Mouse (Mus musculus): ENCODE measurements around the gene Abhd12b. TPM values are rescaled to one million over a fixed set of nuclear protein-coding genes. Genes with fewer than 3 reads are reported as not detected.

Gene Abhd12b
- polyA plus RNA-seq (2015; fragmentation: Nextera tagmentation; extraction: Ambion mirVana), result 1.6 and 2.1 TPM in 2 replicates

GRCm38 (mm10) chr12:70153842-70154241 lies at the start of gene Abhd12b:
Abhd12b (plus strand) TSS chr12:70154142.
- ATAC-seq (ENCODE audit: low FRiP score, low TSS enrichment) (no peak), DNase-seq (ENCODE audit: low spot score) (no peak)
- H3K4me3 ChIP-seq (ENCODE audit: low read depth, low read length), result no peak within 1 kb of the TSS
- no peaks in the 10 kb centered on the region for H3K27me3 ChIP-seq (ENCODE audit: control insufficient read depth, insufficient read depth, low read length)
- no peak within 1 kb of the TSS for H3K27ac ChIP-seq (replicated peaks)
- H3K9ac ChIP-seq (ENCODE audit: low read length), result no peak within 1 kb of the TSS
- no peaks in the 10 kb centered on the region for H3K36me3 ChIP-seq (ENCODE audit: control insufficient read depth, insufficient read depth, low read length)
- no peak within 1 kb of the TSS for H3K4me2 ChIP-seq (replicated peaks; ENCODE audit: low read depth)
- no peak for TF ChIP-seq CTCF (IDR thresholded peaks at IDR 0.05; ENCODE audit: low read depth)
- 62% methylated on average over 3 of the region's 3 CpGs for WGBS
- H3K4me1 ChIP-seq (replicated peaks; ENCODE audit: control insufficient read depth, insufficient read depth), result no peaks in the 10 kb centered on the region
- H3K9me3 ChIP-seq (ENCODE audit: control insufficient read depth, low read length), result no peaks in the 10 kb centered on the region

GRCm38 (mm10) chr12:70104199-70104598 lies 49.7 kb upstream of the Abhd12b start:
- H3K36me3 ChIP-seq (ENCODE audit: control insufficient read depth, insufficient read depth, low read length), result peaks cover 3% of the 10 kb centered on the region; the same call in 1 of the 2 replicates
- no peak for DNase-seq (ENCODE audit: low spot score)
- no peak overlapping the region for H3K27ac ChIP-seq (replicated peaks)

GRCm38 (mm10) chr12:70104776-70105420 lies 49.0 kb upstream of the Abhd12b start:
- Histone ChIP-seq H3K4me1 (replicated peaks; ENCODE audit: control insufficient read depth, insufficient read depth) (no peaks in the 10 kb centered on the region), H3K4me2 (replicated peaks; ENCODE audit: low read depth) (no peak overlapping the region), H3K9me3 (ENCODE audit: control insufficient read depth, low read length) (no peaks in the 10 kb centered on the region), H3K9ac (ENCODE audit: low read length) (no peak overlapping the region), H3K4me3 (ENCODE audit: low read depth, low read length) (no peak overlapping the region), H3K27me3 (ENCODE audit: control insufficient read depth, insufficient read depth, low read length) (no peaks in the 10 kb centered on the region), H3K36me3 (ENCODE audit: control insufficient read depth, insufficient read depth, low read length) (peaks cover 3% of the 10 kb centered on the region; the same call in 1 of the 2 replicates), H3K27ac (replicated peaks) (no peak overlapping the region)
- no peak for TF ChIP-seq EP300 (optimal IDR thresholded peaks at IDR 0.05)
- TF ChIP-seq CTCF (IDR thresholded peaks at IDR 0.05; ENCODE audit: low read depth), result no peak
- DNase-seq (ENCODE audit: low spot score) (no peak), ATAC-seq (ENCODE audit: low FRiP score, low TSS enrichment) (no peak)
- 57% methylated on average over 5 of the region's 5 CpGs for WGBS

More at GRCm38 (mm10) chr12:70104199-70104598, 49.7 kb upstream of the Abhd12b start:
- ATAC-seq (ENCODE audit: low FRiP score, low TSS enrichment), result no peak
- Histone ChIP-seq H3K27me3 (ENCODE audit: control insufficient read depth, insufficient read depth, low read length) (no peaks in the 10 kb centered on the region), H3K9ac (ENCODE audit: low read length) (no peak overlapping the region), H3K4me2 (replicated peaks; ENCODE audit: low read depth) (no peak overlapping the region), H3K4me1 (replicated peaks; ENCODE audit: control insufficient read depth, insufficient read depth) (no peaks in the 10 kb centered on the region), H3K9me3 (ENCODE audit: control insufficient read depth, low read length) (no peaks in the 10 kb centered on the region), H3K4me3 (ENCODE audit: low read depth, low read length) (no peak overlapping the region)
- no peak for TF ChIP-seq EP300 (optimal IDR thresholded peaks at IDR 0.05)
- no peak for TF ChIP-seq CTCF (IDR thresholded peaks at IDR 0.05; ENCODE audit: low read depth)
- WGBS, result 45% methylated on average over 4 of the region's 4 CpGs

GRCm38 (mm10) chr12:70105885-70106284 lies 48.1 kb upstream of the Abhd12b start:
- no peak for TF ChIP-seq CTCF (IDR thresholded peaks at IDR 0.05; ENCODE audit: low read depth)
- TF ChIP-seq EP300 (optimal IDR thresholded peaks at IDR 0.05), result no peak
- Histone ChIP-seq H3K36me3 (ENCODE audit: control insufficient read depth, insufficient read depth, low read length) (peaks cover 3% of the 10 kb centered on the region; the same call in 1 of the 2 replicates), H3K27me3 (ENCODE audit: control insufficient read depth, insufficient read depth, low read length) (no peaks in the 10 kb centered on the region), H3K4me1 (replicated peaks; ENCODE audit: control insufficient read depth, insufficient read depth) (peaks cover 3% of the 10 kb centered on the region; the same call in 1 of the 2 replicates), H3K4me3 (ENCODE audit: low read depth, low read length) (no peak overlapping the region), H3K27ac (replicated peaks) (peak overlapping the region; percentile 53; the same call in 1 of the 2 replicates), H3K9ac (ENCODE audit: low read length) (no peak overlapping the region), H3K4me2 (replicated peaks; ENCODE audit: low read depth) (no peak overlapping the region), H3K9me3 (ENCODE audit: control insufficient read depth, low read length) (no peaks in the 10 kb centered on the region)
- WGBS, result 56% methylated on average over 6 of the region's 6 CpGs
- no peak for DNase-seq (ENCODE audit: low spot score)
- ATAC-seq (ENCODE audit: low FRiP score, low TSS enrichment), result no peak

GRCm38 (mm10) chr12:70106508-70106907 lies 47.4 kb upstream of the Abhd12b start:
- Histone ChIP-seq H3K4me3 (ENCODE audit: low read depth, low read length) (no peak overlapping the region), H3K36me3 (ENCODE audit: control insufficient read depth, insufficient read depth, low read length) (no peaks in the 10 kb centered on the region), H3K4me2 (replicated peaks; ENCODE audit: low read depth) (no peak overlapping the region), H3K27me3 (ENCODE audit: control insufficient read depth, insufficient read depth, low read length) (no peaks in the 10 kb centered on the region), H3K27ac (replicated peaks) (peak overlapping the region; percentile 53; the same call in 1 of the 2 replicates), H3K4me1 (replicated peaks; ENCODE audit: control insufficient read depth, insufficient read depth) (peaks cover 3% of the 10 kb centered on the region; the same call in 1 of the 2 replicates), H3K9me3 (ENCODE audit: control insufficient read depth, low read length) (no peaks in the 10 kb centered on the region), H3K9ac (ENCODE audit: low read length) (no peak overlapping the region)
- ATAC-seq (ENCODE audit: low FRiP score, low TSS enrichment) (no peak), DNase-seq (ENCODE audit: low spot score) (no peak)
- no peak for TF ChIP-seq CTCF (IDR thresholded peaks at IDR 0.05; ENCODE audit: low read depth)
- TF ChIP-seq EP300 (optimal IDR thresholded peaks at IDR 0.05), result no peak
- WGBS, result 51% methylated on average over 9 of the region's 9 CpGs

GRCm38 (mm10) chr12:70108104-70108503 lies 45.8 kb upstream of the Abhd12b start:
- Histone ChIP-seq H3K36me3 (ENCODE audit: control insufficient read depth, insufficient read depth, low read length) (no peaks in the 10 kb centered on the region), H3K9ac (ENCODE audit: low read length) (no peak overlapping the region), H3K9me3 (ENCODE audit: control insufficient read depth, low read length) (no peaks in the 10 kb centered on the region), H3K4me1 (replicated peaks; ENCODE audit: control insufficient read depth, insufficient read depth) (peaks cover 3% of the 10 kb centered on the region; the same call in 1 of the 2 replicates), H3K27ac (replicated peaks) (no peak overlapping the region), H3K4me2 (replicated peaks; ENCODE audit: low read depth) (no peak overlapping the region), H3K4me3 (ENCODE audit: low read depth, low read length) (no peak overlapping the region), H3K27me3 (ENCODE audit: control insufficient read depth, insufficient read depth, low read length) (no peaks in the 10 kb centered on the region)
- DNase-seq (ENCODE audit: low spot score), result no peak
- TF ChIP-seq EP300 (optimal IDR thresholded peaks at IDR 0.05) (no peak), CTCF (IDR thresholded peaks at IDR 0.05; ENCODE audit: low read depth) (no peak)
- ATAC-seq (ENCODE audit: low FRiP score, low TSS enrichment), result no peak
- WGBS, result 55% methylated on average over 2 of the region's 2 CpGs

Measured in stomach, postnatal 0 days (tissue).